Mouse (Mus musculus) embryonic fibroblast, embryonic 13.5 days (primary cell): ENCODE measurements at regions not wholly inside any gene's neighbourhood (a gene's known extent, or its start where the extent isn't known, plus 50 kb on each side); places are given as distances from the start of the nearest gene placed in this dataset.

ENCODE experiments used
- CTCF ChIP-seq: IDR thresholded peaks from 2 replicates; pipeline ENCODE4 v1.5.1; 2011; ENCODE audit warnings: mild to moderate bottlenecking, control low read depth, low read length, moderate library complexity, borderline replicate concordance; ENCODE audit not compliant: insufficient read depth
- POLR2A ChIP-seq: IDR thresholded peaks from 2 replicates; pipeline ENCODE4 v1.6.1; 2011; ENCODE audit warnings: low read depth, mild to moderate bottlenecking, control low read depth, low read length, moderate library complexity

GRCm38 (mm10) chr11:18821384-18821783, 197.4 kb downstream of the Meis1 start:
- no peak for TF ChIP-seq POLR2A
- no peak for TF ChIP-seq CTCF
